Mouse (Mus musculus): ENCODE measurements at regions not wholly inside any gene's neighbourhood (a gene's known extent, or its start where the extent isn't known, plus 50 kb on each side); places are given as distances from the start of the nearest gene placed in this dataset.

- no peak for TF ChIP-seq POLR2A (IDR thresholded peaks at IDR 0.05; ENCODE audit: borderline replicate concordance, extremely low read depth, insufficient read depth, insufficient read length, poor library complexity, severe bottlenecking)
- no peak for TF ChIP-seq CTCF (IDR thresholded peaks at IDR 0.05; ENCODE audit: borderline replicate concordance, extremely low read depth, insufficient read depth, insufficient read length)
Observed at GRCm38 (mm10) chrX:58155371-58156124, 133.0 kb downstream of the Zic3 start.

Data from brain, embryonic 14.5 days (tissue).